Mouse (Mus musculus) thymus, postnatal 0 days (tissue): ENCODE results near the gene Rprd1b. TPM values are rescaled to one million over a fixed set of nuclear protein-coding genes. Genes with fewer than 3 reads are reported as not detected.

Source experiments
- DNase-seq: peaks from one replicate; pipeline ENCODE4 v3.0.0-alpha.2; 2015; ENCODE audit warnings: low spot score
- polyA plus RNA-seq: library from polyadenylated mRNA; unstranded; fragments of >200 nt; fragmentation: Nextera tagmentation; extraction: Ambion mirVana; gene quantifications from 2 replicates; pipeline ENCODE4 v1.2.1, GENCODE M21; 2015

Gene Rprd1b
- polyA plus RNA-seq: 39.6 and 47.8 TPM in 2 replicates

DNA sequence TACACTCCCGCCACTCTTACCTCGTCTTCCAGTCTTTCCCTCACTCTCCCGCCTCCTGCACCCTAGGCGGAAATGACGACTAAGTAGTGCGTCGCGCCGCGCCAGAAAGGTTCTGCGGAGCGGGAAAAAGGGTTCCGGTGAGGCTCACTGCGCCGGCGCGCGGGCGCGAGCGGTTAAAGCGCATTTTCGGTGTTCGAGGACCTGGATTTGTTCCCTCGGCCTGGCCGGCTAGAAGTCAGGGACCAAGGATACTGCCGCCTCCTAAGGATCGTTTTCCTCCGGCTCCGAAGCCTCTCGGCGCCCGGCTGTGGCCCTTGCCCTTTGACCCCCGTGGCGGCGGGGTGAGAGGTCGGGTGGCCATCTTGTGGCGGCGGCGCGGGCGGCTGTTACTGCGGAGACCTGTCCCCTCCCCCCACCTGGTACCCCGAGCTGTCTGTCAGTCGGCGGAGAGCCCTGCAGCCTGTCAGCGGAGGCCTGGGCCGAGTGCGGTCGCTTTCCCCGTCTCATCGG is at the start of gene Rprd1b, which contains the start of gene Tti1:
Rprd1b (plus strand) TSS at position 144 of the 510 bp plus-strand sequence.
Tti1 (minus strand) TSS at position 80 of the 510 bp plus-strand sequence.
- peak; percentile 95 for DNase-seq

DNA sequence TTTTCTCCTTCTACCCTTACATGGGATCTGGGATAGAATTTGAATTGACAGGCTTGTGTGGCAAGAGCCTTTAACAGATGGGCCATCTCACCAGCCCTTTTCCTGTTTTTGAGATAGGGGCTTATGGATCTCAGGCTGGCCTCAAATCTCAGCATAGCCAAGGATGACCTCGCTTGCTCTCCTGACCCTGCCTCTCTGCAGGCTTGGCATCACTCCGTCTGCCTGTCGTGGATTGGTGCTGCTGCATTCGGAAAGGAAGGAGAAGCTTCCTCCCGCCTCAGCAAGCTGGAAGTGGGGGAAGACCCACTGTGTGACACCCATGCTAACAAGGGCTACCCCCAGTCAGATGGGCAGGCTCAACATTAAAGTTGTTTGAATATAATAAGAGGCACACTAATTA is 49.1 kb upstream of the Rprd1b start:
- DNase-seq: no peak

DNA sequence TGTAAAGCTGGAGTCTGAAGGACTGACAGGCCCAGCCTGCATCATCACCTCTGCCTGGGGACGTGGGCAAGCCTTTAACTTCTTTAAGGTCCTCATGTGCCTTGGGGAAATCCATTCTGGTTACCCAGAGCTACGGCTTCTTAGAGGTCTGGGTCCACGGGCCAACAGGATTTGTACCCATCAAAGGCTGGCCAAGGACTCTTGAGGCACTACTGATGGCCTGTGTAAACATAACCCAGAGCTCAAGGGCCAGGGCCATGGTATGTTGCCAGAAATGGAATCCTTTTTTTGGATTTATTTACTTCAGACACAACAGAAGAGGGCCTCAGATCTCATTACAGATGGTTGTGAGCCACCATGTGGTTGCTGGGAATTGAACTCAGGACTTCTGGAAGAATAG is 45.6 kb upstream of the Rprd1b start:
- no peak for DNase-seq

DNA sequence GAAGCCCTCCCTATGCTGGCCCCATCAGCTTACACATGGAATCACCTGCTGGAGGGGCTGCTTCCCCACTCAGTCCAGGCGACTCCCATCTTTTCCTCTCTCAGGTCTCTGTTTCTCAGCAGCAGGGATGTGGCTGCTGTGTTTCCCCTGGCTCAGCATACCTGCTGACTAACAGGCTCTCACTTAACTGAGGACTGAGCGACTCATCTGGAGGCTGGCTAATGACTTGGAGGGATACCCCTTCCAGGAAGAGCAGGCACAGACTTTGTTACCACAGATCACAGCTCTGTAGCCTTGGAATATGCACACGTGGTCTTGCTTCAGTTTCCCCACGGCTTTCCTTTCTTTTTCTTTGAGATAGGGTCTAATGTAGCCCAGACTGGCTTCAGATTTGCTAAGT is 45.0 kb upstream of the Rprd1b start:
- DNase-seq: no peak

DNA sequence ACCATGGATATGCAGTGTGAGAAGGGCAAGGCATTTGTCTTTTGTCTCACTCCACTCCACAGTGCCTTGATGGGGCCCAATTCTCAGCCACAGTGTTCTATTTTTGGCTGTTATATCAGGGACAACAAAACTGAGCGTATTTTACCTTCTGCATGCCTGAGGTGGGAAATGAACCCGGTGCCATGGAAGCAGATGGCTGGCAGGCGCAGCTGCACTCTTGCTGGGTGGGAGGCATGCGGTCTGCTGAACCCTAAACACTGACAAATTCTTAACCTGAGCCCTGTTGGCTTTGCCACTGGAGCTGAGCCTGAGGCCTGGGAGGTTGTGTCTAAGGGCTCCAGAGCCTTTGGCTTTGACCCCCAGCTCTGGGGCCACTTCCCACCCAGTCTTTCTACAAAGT is 42.7 kb upstream of the Rprd1b start:
- DNase-seq: no peak

DNA sequence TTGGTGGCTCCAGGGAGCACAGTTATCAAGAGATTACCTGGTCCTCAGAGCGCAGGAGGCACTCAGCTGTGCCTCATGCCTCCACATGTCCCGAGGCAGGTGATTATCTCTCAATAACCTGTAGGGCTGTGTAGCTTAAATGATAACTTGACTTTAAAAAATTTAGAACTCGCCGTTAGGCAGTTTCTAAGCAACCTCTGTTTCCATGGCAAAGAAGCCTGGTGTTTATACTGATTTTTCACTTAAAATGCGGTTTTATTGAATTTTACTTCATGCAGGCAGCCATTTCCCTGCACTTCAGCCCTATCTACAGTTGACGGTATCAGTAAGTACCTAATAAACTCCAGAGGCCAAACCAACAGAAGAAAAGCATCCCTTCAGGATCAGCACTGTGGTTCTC is 42.1 kb upstream of the Rprd1b start:
- DNase-seq: no peak

DNA sequence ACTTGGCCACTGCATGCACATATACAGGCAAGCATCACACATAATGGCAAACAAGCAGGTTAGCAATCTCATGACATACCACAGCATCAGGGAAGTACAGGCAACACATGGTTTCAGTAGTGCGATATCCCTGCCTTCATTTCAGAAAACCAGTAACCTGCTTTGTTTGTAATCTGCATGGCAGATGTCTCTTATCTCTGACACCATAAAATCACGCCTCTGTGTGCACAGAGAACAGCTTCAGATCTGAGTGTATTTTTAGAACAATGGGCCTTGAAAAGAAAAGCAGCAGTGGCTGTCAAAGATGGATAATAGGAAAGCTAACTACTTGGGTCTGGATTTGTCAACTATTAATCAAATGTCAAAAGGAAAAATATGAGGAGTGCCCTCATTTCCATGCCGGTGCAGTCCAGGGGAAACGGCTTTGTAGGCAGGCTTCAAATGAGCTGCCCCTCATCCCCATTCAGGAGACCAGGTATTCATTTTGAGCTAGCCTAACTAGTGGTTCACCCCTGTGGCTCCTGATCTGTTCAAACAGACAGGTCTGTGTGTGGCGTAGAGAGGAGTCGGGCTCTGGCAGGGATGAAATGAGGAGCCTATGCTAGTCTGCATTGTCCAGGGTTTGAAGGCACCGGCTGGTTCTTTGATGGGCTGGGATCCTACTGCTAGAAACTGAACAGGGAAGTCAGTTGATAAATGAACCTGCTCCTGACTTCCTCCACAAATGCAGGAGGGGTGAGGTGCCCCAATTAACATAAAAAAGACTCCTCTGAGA is 39.7 kb upstream of the Rprd1b start:
- DNase-seq: no peak

DNA sequence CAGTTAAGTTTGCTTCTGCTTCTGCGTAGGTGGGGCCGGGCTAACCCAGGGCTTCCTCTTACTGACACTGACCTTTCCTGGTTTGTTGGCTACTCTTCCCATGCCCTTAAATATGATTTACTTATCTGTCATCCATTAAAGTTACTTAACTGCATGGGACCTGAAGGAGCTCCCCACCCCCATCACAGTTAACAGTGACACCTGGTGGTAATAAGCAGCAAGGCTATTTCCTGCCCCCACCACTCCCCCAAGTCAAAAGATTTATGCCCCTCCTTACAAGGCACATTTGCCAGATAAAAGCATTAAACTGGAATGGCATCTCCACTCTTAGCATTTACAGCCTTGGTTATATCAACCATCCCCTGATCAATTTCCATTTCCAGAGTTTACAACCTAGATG is 38.4 kb upstream of the Rprd1b start:
- peak; percentile 2 for DNase-seq

DNA sequence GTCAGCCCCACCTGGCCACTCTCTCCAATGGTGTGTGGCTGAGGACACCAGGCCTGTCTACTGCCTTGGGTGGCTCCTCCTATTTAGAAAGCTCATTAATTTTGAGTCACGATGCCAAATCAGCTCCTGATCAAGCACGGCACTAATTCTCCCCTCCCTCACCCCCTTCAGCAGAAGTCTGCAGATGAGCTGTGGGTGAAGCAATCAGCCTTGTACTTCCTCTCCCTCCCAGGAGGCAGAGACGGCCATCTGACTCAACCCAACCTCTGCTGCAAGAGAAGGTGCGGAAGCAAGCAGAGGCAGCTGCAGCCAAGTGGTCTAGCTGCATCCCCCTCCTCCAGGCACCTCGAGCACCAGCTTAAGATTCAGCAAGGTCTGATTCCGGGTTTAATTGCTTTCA is 37.3 kb upstream of the Rprd1b start:
- DNase-seq: no peak

DNA sequence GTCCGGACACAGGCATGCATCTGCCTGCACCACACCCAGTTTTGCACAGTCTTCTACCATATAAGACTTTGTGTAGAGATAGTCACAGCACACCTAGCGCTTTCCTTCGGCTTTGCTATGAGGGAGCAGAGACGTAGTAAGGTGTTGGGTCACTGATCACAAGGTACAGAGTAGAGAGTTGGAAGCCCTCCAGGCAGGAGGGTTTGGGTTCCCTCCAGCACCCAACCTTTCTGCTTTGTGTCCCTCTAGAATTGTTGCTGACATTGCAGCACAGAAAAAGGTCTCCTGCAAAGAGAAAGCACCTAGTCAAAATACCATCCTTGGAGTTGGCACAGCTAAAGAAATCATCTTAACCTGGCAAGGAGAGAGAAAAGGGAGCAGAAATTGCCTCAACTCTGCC is 35.8 kb upstream of the Rprd1b start:
- DNase-seq: no peak

DNA sequence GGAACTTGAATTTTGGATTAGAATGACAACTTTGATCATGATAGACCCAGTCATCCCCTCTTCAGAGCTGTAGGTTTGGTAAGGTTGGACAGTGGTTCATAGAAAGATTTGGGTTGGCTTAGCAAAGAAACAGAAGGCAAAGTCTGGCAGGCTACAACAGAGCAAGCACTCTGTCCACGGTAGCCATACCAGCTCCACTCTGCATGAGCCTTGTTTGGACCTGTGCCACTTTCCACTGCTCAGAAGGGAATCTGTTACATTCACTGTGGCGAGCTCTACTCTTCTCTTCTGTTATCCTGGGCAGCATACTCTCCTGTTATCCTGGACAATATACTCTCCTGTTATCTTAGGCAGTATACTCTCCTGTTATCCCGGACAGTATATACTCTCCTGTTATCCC is 29.5 kb upstream of the Rprd1b start:
- DNase-seq: no peak

DNA sequence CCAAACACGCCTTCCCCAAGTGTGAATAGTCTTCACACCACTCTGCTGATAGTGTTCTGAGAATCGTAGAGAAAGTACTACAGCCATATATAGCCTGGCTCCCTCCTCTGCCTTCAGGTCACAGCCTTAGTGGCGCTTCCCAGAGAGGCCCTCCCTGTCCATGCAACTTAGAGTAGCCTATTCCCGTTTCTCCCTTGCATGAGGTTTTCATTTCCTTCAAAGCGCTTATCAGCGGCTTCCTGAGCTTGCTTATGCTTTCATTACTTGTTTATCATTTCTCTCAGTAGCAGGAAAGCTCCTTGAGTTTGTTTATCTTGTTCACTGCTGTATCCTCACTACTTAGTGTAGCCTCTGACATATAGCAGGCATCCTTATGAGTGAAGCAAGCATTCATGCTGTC is 23.7 kb upstream of the Rprd1b start:
- DNase-seq: no peak

DNA sequence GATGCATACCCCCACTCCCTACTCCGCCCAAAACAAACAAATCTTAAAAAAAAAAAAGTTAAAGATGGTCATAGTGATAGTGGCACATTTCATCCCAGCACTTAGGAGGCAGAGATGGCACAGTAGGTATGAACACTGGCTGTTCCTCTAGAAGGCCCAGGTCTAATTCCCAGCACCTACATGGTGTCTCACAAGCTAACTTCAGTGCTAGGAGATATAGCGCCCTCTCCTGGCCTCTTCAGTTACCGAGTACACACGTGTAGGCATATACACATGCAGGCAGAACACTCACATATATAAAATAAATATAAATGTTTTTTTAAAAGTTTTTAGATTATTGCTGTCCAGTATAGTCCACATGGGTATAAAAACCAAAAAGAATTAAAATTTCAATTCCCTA is 22.7 kb upstream of the Rprd1b start:
- no peak for DNase-seq

DNA sequence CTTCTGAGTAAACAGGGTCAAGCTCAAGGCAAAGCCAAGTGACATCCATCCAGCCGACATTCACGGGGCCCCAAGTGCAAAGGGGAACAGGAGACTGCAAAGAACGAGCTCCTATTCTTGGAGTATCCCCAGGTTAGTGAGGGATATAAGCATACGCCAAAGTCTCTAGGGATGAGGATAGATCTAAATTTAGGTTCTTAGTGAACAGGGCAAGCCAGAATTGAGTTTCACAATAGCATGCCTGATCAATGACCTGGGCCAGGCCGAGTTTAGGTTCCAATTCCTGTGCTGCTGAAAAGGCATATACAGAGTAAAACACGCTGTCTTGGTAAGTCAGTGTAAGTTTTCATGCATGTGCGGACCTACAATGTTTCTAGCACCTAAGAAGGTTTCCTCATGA is 18.9 kb upstream of the Rprd1b start:
- no peak for DNase-seq

DNA sequence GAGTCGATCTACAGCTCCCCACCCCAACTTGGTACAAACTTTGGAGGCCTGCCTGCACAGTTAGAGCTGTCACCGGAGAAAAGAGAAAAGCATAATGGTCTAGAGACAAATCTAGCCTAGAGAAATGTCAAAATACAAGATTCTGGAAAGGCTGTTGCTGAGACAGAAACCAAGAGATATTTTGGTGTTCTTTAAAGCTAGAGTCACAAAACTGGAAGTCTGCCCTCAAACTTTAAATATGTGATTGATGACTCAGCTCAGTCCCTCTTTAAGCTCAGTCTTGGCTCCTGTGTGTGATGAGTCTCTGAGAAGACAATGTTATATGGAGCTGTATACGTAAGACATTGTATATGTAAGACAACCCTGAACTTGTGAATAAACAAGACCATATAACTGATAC is 15.7 kb upstream of the Rprd1b start:
- DNase-seq: no peak

DNA sequence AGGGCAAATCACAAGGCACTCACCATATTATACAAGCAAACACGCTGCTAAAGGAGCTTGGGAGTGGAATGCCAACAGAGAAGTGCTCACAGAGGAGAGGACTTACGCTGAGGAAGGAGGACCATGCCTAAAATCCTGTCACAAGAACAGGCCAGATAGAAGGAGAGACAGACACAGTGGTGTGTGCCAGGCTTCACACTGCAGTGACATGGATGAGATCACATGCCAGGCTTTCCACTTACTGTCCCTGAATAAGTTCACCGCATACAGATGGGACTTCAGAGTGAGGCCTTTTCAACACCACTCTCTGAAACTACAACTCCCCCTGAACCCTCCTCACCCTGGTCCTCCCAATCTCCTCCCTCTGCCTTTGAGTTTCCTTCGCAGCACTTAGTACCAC is 11.0 kb upstream of the Rprd1b start:
- DNase-seq: no peak

DNA sequence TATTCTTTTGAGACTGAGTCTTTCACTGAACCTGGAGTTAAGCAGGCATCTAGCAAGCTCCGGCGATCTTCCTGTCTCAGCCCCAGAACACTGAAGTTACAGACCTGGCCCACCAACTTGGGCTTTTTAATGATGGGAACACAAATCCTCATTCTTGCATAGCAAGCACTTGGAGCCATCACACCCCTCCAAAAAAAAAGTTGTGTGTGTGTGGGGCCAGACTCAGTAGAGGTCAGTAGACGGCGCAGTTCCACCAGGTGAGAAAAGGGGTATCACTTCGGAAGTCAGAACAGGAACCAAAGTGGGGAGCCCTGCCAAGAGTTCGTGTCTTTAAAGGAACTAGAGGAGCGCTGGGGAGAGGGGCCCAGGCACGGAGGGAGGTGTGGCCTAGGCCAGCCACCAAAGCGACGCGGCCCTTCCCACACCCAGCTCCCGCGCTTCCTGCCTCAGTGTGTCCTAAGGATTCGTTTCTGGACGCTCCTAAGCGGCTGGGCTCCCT is 393 bp upstream of the Rprd1b start:
- DNase-seq: no peak

DNA sequence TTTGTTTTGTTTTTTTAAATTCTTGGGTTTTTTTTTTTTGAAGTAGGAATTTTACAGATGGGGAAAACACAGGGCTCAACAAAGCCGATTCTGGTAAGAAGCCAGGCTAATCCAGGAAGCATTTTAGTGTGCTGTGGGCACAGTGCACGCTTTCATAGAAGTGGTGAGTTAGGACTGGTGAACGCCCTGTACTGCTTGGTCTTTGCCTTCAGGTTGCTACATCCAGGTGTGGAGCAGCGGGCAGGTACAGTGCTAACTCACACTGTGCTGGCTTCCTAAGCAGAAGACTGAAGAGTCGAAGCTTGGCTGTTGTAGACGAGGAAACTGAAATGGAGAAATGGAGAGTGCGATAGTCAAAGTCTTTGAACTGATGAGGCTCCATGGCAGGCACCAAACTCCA is 1.7 kb downstream of the Rprd1b start:
- DNase-seq: no peak

DNA sequence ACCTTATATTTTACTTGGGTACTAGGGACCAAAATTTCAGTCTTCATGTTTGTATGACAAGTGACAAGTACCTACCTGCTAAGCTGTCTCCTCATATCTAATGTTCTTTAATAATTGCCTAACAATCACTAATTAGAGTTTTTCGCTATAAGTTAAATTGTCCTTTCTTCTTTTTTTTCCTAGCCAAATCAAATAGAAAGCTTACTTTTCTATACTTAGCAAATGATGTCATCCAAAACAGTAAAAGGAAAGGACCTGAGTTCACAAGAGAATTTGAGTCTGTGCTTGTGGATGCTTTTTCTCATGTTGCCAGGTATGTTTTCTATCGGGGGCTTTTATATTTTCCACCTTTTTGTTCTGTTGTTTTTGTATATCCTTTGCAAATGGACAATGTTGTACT is 7.5 kb downstream of the Rprd1b start:
- DNase-seq: no peak

DNA sequence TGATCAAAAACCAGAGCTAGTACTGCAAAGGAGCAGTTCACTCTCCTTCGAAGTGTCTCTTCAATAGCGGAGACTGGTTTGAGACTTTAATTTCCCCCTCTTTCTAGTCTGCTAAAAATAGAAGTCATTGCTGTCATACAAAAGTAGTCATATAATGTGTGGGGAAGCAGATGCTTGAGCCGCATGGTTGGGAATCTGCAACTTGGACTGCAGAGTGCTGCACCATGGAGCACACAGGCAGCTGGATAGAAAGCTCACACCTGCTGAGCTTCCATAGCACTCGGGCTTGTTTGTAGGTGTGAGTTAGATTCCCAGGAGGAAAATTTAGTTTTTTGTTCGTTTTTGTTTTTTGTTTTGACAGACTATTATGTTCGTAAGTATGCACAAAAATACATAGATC is 8.1 kb downstream of the Rprd1b start:
- no peak for DNase-seq

DNA sequence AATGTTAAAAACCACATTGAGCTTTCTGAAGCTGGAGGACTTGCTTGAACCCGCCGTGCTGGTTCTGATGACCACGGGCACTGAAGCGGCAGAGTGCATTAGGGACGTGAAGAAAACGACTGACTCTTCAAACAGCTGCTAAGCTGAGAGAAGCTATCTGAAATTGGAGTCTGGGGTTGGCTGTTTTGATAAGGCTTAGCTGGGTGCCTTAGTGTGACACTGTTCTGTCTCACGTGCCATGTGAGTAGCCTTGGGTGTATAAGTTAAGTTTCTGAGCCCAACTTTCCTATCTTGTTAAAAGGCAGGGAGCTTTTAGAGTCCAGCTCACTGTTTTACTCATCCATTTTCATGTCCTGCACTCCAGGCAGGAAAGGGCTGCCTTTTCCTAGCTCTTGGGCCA is 8.7 kb downstream of the Rprd1b start:
- DNase-seq: no peak

DNA sequence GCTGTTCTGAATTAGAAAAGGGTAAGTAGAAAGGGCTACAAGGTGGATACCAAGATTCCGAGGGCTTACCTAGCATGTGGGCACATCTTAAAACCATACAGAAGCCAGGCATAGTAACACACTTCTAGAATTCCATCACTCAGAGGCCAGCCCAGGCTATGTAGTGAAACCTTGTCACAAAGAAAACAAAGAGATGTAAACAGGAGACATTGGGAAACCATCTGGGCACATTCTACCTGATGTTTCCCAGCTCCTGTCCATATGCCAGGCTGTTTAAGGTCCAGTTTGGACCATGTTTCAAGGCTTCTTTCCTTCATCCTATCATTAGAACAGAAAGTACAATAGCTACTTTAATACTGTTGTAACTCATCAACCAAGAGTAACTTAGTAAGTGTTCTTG is 9.3 kb downstream of the Rprd1b start:
- DNase-seq: no peak

DNA sequence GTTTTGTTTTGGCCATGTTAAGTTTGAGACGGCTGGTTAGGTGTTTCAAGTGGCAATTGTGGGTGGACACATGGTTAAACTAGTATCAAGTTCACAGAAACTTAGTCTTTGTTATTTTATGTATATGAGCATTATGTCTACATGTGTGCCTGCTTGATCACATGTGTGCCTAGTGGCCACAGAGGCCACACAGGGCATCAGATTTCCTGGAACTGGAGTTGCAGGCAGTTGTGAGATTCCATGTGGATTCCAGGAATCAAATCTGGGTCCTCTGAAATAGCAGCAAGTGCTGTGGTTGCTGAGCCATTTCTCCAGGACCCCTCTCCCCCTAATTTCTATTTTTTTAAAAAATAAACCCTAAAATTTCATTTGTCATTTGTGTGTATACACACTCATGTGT is 11.4 kb downstream of the Rprd1b start:
- DNase-seq: no peak
